Mouse (Mus musculus): ENCODE results near the gene Hgd.

DNA sequence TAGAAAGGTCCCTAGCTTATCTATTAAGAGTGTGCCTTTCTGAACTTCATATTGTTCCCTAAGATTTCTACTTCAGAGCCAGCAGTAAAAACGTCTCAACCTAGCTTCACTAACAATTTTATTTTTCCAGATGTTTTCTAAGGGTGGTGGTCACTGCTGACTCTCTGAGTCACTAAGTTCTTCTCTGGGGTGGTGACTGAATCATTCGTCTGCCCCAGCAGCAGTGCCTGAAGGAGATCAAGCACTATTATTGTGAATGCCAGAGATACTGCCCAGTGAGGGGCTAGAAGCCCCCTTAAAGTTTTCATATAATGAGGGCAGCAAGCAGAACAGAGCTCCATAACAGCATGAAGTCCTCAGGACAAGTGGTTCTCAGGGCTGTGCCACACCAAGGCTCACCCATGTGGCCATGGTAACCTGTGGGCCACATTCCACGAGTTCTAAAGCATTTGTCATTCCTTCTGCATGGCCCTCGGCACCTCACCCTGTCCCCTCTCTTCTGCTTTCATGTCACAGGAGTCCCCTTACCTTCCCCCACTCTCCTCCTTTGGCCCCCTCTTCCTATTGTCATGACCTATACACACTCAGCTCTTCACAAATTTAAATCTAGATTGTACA is 90.8 kb downstream of the Hgd start:
- TF ChIP-seq POLR2A (IDR thresholded peaks at IDR 0.05; ENCODE audit: insufficient read length, low read depth): no peak
- no peak for TF ChIP-seq MYOD1 (IDR thresholded peaks at IDR 0.05; ENCODE audit: control insufficient read depth in 1 of 3, insufficient read length in 2 of 3, low read depth in 2 of 3)
- TF ChIP-seq E2F4 (IDR thresholded peaks at IDR 0.05; ENCODE audit: insufficient read depth): no peak
- TF ChIP-seq USF1 (IDR thresholded peaks at IDR 0.05; ENCODE audit: low read depth): no peak
- TF ChIP-seq POLR2AphosphoS2 (IDR thresholded peaks at IDR 0.05; ENCODE audit: insufficient read length, low read depth): no peak
- no peak for TF ChIP-seq MAX (IDR thresholded peaks at IDR 0.05; ENCODE audit: low read depth)
- no peak for TF ChIP-seq MYOG (IDR thresholded peaks at IDR 0.05; ENCODE audit: control insufficient read depth in 1 of 3, insufficient read depth in 1 of 3, insufficient read length in 2 of 3, low read depth in 2 of 3)
- no peak for TF ChIP-seq CEBPB (IDR thresholded peaks at IDR 0.05; ENCODE audit: insufficient read depth, poor library complexity, severe bottlenecking)
- no peak for TF ChIP-seq SRF (IDR thresholded peaks at IDR 0.05; ENCODE audit: control insufficient read depth, insufficient read length, low read depth)
- no peak for TF ChIP-seq REST (IDR thresholded peaks at IDR 0.05; ENCODE audit: insufficient read depth, insufficient read length)
- no peak for TF ChIP-seq TCF3 (IDR thresholded peaks at IDR 0.05; ENCODE audit: insufficient read length, low read depth)
- TF ChIP-seq TCF12 (IDR thresholded peaks at IDR 0.05; ENCODE audit: insufficient read depth, poor library complexity, severe bottlenecking): no peak

Data from myocyte (in vitro differentiated cells).